Mouse (Mus musculus): ENCODE results near the gene Vwa3a.

The Vwa3a gene

DNA sequence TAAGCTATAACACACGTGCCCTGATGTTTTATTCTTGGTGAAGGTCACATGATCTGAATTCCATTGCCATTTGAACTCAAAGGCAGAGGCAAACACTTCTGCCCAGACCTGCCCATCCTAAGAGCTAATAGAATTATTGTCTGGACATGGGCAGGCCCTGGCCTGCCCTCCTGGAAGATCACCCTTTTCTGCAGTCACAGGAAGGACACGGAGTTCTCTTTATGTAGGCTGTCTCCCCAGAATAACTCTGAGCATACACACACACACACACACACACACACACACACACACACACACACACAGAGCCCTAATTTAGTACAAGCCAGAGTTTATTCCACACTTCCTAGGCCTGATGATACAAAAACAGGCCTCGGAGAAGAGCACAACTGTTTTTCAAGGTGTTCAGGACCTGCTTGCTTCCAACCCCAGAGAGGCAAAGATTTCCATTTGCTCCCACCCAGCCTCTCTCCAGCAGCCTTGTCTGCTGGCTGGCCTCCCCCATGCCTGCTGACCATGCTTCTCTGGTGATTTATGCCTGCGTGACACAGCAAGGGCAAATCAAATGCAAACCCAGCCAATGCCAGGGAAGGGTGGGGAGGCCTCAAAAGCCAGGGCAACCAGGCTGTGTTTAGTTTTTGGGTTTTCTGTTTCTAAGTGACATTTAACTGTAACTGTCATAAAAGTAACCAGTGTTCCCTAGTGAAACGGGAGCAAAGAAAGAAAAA, 99.5 kb downstream of the Vwa3a start:
- DNase-seq: no peak

DNA sequence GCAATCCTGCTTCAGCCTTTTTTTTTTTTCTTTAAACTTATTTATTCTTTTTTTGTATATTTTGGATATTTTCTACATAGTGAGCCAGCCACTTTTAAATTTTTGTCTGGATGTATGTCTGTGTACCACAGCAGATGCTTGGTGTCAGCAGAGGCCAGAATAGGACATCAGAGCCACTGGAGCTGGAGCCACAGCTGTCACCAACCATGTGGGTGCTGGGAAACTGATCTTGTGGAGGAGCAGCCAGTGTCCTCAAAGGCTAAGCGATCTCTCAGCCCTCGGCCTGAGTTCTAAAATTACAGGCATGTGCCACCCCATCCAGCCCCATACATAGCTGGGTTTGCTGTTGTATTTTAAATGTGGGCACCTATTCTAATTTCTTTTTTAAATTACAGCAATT, 100.7 kb downstream of the Vwa3a start:
- DNase-seq: no peak

DNA sequence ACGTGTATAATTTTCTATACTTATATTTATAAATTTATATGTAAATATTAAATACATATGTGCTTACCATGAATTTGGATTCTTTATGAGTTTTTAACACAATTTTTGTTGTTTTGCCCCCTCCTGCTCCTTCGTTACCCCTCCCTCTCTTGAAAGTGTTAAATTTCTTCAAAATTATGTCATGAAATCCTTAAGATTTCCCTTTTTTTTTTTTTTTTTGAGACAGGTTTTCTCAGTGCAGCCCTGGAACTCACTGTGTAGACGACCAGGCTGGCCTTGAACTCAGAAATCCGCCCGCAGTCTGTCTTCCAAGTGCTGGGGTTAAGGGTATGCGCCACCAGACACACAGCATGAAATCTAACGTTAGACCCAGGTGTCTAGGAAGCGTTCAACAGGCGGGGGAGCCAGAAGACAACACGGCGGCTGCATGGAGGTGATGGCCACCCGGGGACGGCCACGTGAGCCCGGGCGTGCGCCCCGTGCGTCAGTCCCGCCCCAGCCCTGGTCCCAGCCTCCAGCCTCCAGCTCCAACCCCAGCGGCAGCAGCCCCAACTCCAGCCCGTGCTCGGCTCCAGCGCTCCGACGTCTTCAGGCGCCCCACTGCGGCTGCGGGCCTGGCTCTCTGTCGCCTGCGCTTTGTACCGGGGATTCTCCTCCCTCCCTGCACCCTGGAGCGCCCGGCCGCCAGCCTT, 103.4 kb downstream of the Vwa3a start, which contains the start of gene Eef2k:
Eef2k (plus strand) TSS at position 487 of the 692 bp plus-strand sequence.
- DNase-seq: peak; percentile 87

DNA sequence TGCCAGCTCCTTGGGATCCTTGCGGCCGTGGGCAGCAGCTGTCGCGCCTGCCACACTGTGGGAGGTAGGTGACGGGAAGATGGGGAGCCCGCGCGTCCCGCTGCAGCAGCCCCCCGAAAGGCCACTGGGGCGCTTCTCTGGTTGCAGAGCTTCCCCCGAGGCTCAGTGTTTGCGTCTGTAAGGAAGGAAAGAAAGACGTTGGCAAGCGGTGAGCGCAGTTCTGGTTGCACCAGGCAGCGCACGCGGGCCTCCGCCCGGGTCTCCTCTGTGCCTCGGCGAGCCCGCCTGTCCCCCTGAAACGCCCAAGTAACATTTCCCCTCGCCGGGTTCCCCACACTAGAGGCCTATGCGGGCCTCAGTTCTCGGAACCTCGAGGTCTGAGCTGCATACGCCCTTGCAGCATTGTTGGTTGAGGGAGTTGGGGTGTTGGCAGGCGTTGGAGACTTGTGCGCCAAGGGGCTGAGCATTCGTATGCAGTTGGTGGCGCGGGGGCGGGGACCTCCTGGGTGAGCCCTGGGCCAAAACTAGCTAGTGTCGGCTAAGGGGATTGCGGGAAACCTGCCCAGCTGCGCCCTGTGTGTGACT, 104.0 kb downstream of the Vwa3a start:
- DNase-seq: peak; percentile 85

DNA sequence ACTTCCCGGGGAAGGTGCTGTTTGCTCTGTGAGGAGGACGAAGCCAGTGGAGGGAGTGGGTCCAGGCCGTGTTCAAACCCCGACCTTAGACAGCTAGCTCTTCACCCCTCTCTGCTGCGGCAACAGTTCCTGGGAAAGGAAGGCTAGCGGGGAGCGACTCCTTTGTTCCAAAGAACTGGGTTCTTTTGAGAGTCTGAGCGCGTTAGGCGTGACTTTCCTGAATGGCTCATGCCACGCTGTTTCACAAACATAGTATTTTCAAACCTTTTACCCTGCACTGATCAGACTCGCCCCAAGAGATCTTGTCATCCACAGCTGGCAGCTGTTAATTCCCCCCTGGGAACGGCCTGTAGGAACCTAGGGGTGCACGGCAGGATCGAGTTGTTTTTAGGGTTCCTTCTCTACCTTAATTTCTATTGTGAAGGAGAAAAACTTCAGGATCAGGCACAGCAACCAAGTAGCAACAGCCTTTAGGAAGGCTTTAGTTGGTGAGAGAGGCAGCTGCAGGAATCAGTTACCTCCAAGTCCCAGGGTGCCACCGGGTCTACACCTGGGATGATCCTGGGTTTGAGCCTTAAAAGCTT, 104.8 kb downstream of the Vwa3a start:
- DNase-seq: no peak

DNA sequence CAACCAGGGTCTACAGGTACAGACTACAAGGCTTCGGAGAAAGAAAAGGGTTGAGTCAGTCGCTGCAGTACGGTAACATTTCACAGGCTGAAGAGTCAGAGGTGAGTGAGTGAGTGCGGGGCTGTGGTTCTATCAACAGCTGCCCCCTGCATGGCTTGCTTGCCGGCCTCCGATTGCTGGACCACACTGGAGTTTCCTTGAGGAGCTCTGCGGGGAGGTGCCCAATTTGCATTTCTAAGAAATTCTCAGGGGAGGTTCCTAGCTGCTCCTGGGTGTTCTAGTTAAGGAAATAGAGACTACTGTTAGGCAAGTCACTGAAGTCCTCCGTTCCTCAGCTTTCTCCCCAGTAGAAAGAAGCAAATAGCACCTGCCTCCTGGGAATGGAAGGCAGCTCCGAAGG, 105.6 kb downstream of the Vwa3a start:
- no peak for DNase-seq

DNA sequence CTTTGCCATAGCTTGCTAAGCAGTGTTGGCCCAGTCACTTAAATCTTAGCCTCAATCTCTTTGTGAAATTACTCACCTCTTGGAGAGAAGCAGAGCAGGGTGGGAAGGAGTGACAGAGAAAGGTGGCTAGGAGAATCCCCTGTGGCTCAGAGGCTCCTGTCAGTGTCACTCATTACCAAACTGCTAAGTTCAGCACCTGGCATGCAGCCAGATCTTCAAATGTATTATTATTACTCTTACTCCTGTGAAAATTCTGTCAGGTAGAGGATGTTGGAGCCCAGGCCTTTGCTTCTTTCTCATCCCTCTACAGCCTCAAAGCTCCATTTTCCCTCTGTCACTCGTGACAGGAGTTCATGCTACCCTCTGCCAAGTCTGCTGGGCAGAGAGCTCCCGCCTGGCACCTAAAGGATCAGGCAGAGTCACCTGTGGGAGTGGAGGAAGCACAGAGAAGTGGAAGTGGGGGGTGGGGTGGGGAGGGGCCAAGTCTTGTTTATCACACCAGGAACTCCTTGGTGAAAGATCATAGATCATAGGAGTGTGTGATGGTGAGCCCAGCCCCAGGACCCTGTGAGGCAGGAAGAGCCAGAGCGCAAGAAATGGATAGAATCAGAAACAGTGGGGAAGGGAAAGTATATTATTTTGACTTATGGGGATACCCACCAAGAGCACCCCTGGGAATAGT, 109.9 kb downstream of the Vwa3a start:
- no peak for DNase-seq

DNA sequence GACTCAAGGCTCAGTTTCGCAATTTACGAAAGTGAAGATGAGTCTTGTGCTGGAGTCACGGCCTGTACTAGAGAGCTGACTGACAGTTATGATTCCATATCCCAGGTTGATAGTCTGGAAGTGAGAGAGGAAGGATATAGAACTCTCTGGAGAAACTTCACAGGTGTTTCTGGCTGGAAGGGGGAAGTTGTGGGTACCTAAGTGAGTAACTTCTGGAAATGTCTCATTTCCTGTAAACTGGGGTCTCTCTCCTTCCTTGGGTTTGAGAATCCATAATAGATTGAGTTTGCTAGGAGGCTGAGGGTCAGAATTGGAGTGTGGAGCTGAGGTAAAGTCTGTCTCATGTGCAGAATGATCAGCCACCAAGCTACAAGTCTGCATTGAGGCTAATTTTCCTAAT, 111.0 kb downstream of the Vwa3a start:
- DNase-seq: no peak

Measured in right cerebral cortex, postnatal 25 days (tissue).